Mouse (Mus musculus): ENCODE measurements at regions not wholly inside any gene's neighbourhood (a gene's known extent, or its start where the extent isn't known, plus 50 kb on each side); places are given as distances from the start of the nearest gene placed in this dataset.

DNA sequence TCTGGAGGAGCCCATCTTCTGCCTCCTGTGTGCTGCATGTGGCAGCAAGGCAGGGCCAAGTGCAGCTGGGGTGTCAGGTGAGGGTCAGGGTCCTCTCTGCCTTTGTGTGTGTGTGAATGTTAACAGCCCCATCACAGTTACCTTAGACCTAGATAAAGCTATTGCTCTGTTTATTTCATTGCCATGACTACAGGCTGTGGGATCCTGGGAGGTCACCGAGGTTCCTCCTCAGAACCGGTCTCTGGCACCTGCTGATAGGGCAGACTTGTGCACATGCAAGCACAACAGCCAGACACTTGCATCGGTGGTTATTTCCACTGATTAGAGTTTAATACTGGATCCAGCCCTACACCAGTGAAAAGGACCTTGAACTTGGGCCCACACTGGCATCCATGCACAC is 278.6 kb upstream of the Eef2kmt start:
- no peaks in the 10 kb centered on the region for H3K9me3 ChIP-seq (ENCODE audit: control insufficient read depth, low read length)
- no peak overlapping the region for H3K27ac ChIP-seq
- no peaks in the 10 kb centered on the region for H3K36me3 ChIP-seq (replicated peaks; ENCODE audit: control insufficient read depth, insufficient read depth, low read depth)
- WGBS (ENCODE audit: insufficient replicate concordance), result 21% methylated on average over 3 of the region's 3 CpGs
- no peaks in the 10 kb centered on the region for H3K4me1 ChIP-seq (replicated peaks; ENCODE audit: control insufficient read depth in 2 of 2, insufficient read depth in 2 of 2, low read length in 1 of 2)
- TF ChIP-seq EP300 (IDR thresholded peaks at IDR 0.05; ENCODE audit: low read depth) (no peak), CTCF (IDR thresholded peaks at IDR 0.05; ENCODE audit: low read depth) (no peak)
- H3K9ac ChIP-seq (replicated peaks), result no peak overlapping the region
- no peak overlapping the region for H3K4me3 ChIP-seq (ENCODE audit: insufficient read depth in 1 of 2, low read depth in 2 of 2, low read length in 2 of 2)
- no peaks in the 10 kb centered on the region for H3K27me3 ChIP-seq (ENCODE audit: control insufficient read depth, insufficient read depth, low read length)
- DNase-seq (ENCODE audit: low read depth in 3 of 3, low spot score in 3 of 3) (no peak), ATAC-seq (ENCODE audit: insufficient read depth) (no peak)
- H3K4me2 ChIP-seq (ENCODE audit: low read depth), result no peak overlapping the region

DNA sequence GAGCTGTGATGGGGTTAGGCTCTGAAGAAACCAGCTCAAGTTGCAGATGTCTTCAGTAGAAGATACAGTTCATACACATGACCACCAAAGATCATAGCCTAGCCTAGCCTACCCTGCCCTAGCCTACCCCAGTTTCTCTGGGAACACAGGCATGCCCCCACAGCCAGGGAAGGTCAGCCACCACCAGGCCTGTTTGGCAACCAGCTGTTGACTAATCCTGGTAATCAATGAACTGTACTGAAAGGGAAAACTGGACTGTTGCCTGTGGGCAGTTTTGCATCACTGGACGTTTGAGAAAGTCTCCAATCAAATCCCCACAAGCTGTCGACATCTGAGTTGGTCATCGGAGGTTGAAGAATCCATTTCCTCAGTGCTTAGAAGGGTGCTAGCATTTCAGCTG is 276.5 kb upstream of the Eef2kmt start:
- TF ChIP-seq EP300 (IDR thresholded peaks at IDR 0.05; ENCODE audit: low read depth) (no peak), CTCF (IDR thresholded peaks at IDR 0.05; ENCODE audit: low read depth) (no peak)
- 60% methylated on average over 3 of the region's 3 CpGs for WGBS (ENCODE audit: insufficient replicate concordance)
- H3K4me1 ChIP-seq (replicated peaks; ENCODE audit: control insufficient read depth in 2 of 2, insufficient read depth in 2 of 2, low read length in 1 of 2), result no peaks in the 10 kb centered on the region
- no peak for ATAC-seq (ENCODE audit: insufficient read depth)
- no peak overlapping the region for H3K9ac ChIP-seq (replicated peaks)
- H3K27me3 ChIP-seq (ENCODE audit: control insufficient read depth, insufficient read depth, low read length), result no peaks in the 10 kb centered on the region
- no peak overlapping the region for H3K4me3 ChIP-seq (ENCODE audit: insufficient read depth in 1 of 2, low read depth in 2 of 2, low read length in 2 of 2)
- H3K4me2 ChIP-seq (ENCODE audit: low read depth), result no peak overlapping the region
- H3K9me3 ChIP-seq (ENCODE audit: control insufficient read depth, low read length), result no peaks in the 10 kb centered on the region
- no peak for DNase-seq (ENCODE audit: low read depth in 3 of 3, low spot score in 3 of 3)
- H3K27ac ChIP-seq, result no peak overlapping the region
- H3K36me3 ChIP-seq (replicated peaks; ENCODE audit: control insufficient read depth, insufficient read depth, low read depth), result no peaks in the 10 kb centered on the region

DNA sequence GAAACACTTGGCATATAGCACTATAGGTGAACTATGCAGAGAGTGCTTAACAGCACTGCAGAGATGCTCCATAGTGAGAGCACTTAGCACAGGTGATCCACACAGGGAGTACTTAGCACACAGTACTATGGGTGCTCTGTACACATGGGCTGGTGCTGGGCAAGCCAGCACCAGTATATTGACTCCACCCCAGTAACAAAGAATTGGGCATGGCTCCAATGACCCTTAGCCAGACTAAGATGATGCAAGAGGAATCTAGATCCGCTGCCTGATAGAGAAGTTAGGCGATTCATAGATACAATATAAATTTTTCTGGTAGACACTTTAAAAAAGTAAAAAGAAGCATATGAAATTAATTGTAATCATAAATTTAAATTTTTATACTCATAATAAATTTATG is 274.0 kb upstream of the Eef2kmt start:
- Histone ChIP-seq H3K4me2 (ENCODE audit: low read depth) (no peak overlapping the region), H3K9ac (replicated peaks) (no peak overlapping the region), H3K27me3 (ENCODE audit: control insufficient read depth, insufficient read depth, low read length) (no peaks in the 10 kb centered on the region), H3K4me3 (ENCODE audit: insufficient read depth in 1 of 2, low read depth in 2 of 2, low read length in 2 of 2) (no peak overlapping the region), H3K4me1 (replicated peaks; ENCODE audit: control insufficient read depth in 2 of 2, insufficient read depth in 2 of 2, low read length in 1 of 2) (no peaks in the 10 kb centered on the region), H3K9me3 (ENCODE audit: control insufficient read depth, low read length) (no peaks in the 10 kb centered on the region), H3K36me3 (replicated peaks; ENCODE audit: control insufficient read depth, insufficient read depth, low read depth) (no peaks in the 10 kb centered on the region), H3K27ac (no peak overlapping the region)
- no peak for TF ChIP-seq CTCF (IDR thresholded peaks at IDR 0.05; ENCODE audit: low read depth)
- TF ChIP-seq EP300 (IDR thresholded peaks at IDR 0.05; ENCODE audit: low read depth), result no peak
- 65% methylated on average over 2 of the region's 2 CpGs for WGBS (ENCODE audit: insufficient replicate concordance)
- ATAC-seq (ENCODE audit: insufficient read depth) (no peak), DNase-seq (ENCODE audit: low read depth in 3 of 3, low spot score in 3 of 3) (no peak)

DNA sequence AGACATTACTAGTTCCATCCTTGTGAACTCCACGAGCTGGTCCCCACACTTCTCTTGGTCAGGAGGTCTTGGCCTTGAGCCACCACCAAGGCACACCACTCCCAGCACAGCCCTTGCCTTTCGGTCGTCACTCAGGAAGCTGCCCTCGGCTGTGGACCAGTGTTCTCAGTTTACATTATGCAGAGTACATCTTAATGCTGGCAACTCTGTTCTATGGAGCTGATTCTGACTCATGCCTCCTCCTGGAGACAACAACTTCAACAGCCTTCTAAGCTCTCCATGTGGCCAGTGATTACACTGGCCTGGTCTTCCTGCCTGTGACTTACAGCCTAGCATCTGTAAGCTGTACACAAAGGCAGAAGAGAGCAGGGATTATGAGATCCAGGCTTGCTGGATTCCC is 272.2 kb upstream of the Eef2kmt start:
- Histone ChIP-seq H3K9me3 (ENCODE audit: control insufficient read depth, low read length) (no peaks in the 10 kb centered on the region), H3K27ac (no peak overlapping the region), H3K4me3 (ENCODE audit: insufficient read depth in 1 of 2, low read depth in 2 of 2, low read length in 2 of 2) (no peak overlapping the region), H3K9ac (replicated peaks) (no peak overlapping the region), H3K4me1 (replicated peaks; ENCODE audit: control insufficient read depth in 2 of 2, insufficient read depth in 2 of 2, low read length in 1 of 2) (no peaks in the 10 kb centered on the region), H3K4me2 (ENCODE audit: low read depth) (no peak overlapping the region), H3K27me3 (ENCODE audit: control insufficient read depth, insufficient read depth, low read length) (no peaks in the 10 kb centered on the region), H3K36me3 (replicated peaks; ENCODE audit: control insufficient read depth, insufficient read depth, low read depth) (no peaks in the 10 kb centered on the region)
- DNase-seq (ENCODE audit: low read depth in 3 of 3, low spot score in 3 of 3) (no peak), ATAC-seq (ENCODE audit: insufficient read depth) (no peak)
- 41% methylated on average over 4 of the region's 4 CpGs for WGBS (ENCODE audit: insufficient replicate concordance)
- TF ChIP-seq EP300 (IDR thresholded peaks at IDR 0.05; ENCODE audit: low read depth), result no peak
- TF ChIP-seq CTCF (IDR thresholded peaks at IDR 0.05; ENCODE audit: low read depth), result no peak

DNA sequence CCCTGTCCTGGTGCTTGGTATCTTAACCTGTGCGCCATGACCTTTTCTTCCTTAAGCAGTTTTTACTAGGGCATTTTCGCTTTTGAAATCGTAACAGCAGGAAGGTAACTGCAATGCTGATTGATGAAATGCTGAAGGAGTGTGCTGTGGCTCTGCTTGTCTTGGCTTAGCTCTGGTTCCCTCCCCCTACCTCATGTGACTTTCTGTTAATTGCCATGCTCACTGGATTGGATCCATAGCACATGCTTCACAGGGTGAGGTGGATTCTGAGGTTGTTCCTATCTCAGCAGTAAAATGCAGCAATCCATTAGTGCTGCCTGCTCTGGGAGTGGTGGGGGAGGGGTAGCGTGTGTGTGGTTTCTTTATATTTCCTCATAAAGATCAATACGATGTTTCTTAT is 268.6 kb upstream of the Eef2kmt start:
- Histone ChIP-seq H3K4me2 (ENCODE audit: low read depth) (no peak overlapping the region), H3K4me1 (replicated peaks; ENCODE audit: control insufficient read depth in 2 of 2, insufficient read depth in 2 of 2, low read length in 1 of 2) (no peaks in the 10 kb centered on the region), H3K27me3 (ENCODE audit: control insufficient read depth, insufficient read depth, low read length) (no peaks in the 10 kb centered on the region), H3K9me3 (ENCODE audit: control insufficient read depth, low read length) (no peaks in the 10 kb centered on the region), H3K36me3 (replicated peaks; ENCODE audit: control insufficient read depth, insufficient read depth, low read depth) (no peaks in the 10 kb centered on the region), H3K27ac (no peak overlapping the region), H3K4me3 (ENCODE audit: insufficient read depth in 1 of 2, low read depth in 2 of 2, low read length in 2 of 2) (no peak overlapping the region), H3K9ac (replicated peaks) (no peak overlapping the region)
- TF ChIP-seq EP300 (IDR thresholded peaks at IDR 0.05; ENCODE audit: low read depth), result no peak
- TF ChIP-seq CTCF (IDR thresholded peaks at IDR 0.05; ENCODE audit: low read depth), result no peak
- WGBS (ENCODE audit: insufficient replicate concordance), result 56% methylated on average over 5 of the region's 5 CpGs
- DNase-seq (ENCODE audit: low read depth in 3 of 3, low spot score in 3 of 3), result no peak
- ATAC-seq (ENCODE audit: insufficient read depth), result no peak

Measured in liver, embryonic 14.5 days (tissue).